Comparison of ENCODE assay signal across 18 mouse cellular contexts in the genomic region with DNA sequence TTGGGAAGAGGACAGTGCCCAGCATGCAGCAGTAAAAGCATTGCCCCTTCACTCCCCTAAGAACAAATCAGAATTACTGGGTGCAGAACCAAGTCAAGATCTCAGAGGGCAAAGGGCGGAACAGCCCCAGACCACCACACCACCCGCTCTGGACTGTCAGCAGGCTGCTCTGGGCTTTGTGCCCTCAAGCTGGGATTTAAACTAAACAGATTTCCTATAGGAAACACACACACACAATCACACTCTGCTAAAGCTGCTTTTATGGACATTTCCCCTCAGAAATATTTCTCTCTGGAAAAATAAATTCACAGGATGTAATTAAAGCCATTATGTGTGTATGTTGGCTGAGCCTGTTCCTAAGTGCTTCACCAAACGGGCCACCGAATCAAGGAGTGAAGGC.
"Had no signal": no experiment of that assay in that cellular context is flagged by ENCODE, and none has a peak within 500 bp of the region (broad histone marks: within the 10 kb centered on the region; RNA-seq: fewer than 3 reads in every experiment).

No protein-coding gene starts in this region.

- ATAC-seq: intestine, embryonic 15.5 days had no signal

- H3K27ac ChIP-seq: intestine, embryonic 15.5 days; kidney, embryonic 15.5 days; lung, embryonic 15.5 days; neural tube, embryonic 12.5 days; neural tube, embryonic 15.5 days; stomach, postnatal 0 days had no signal

- H3K4me3 ChIP-seq: intestine, embryonic 15.5 days; kidney, embryonic 15.5 days; lung, embryonic 15.5 days; neural tube, embryonic 12.5 days; neural tube, embryonic 15.5 days had no signal

- H3K9me3 ChIP-seq: intestine, embryonic 15.5 days; kidney, embryonic 15.5 days; lung, embryonic 15.5 days; neural tube, embryonic 12.5 days; neural tube, embryonic 15.5 days had no signal

- H3K27me3 ChIP-seq: intestine, embryonic 15.5 days; lung, embryonic 15.5 days had no signal

- H3K4me2 ChIP-seq: intestine, embryonic 15.5 days; kidney, embryonic 15.5 days; lung, embryonic 15.5 days; midbrain, embryonic 11.5 days; neural tube, embryonic 12.5 days; neural tube, embryonic 15.5 days had no signal

- DNase-seq: kidney, adult 11 months; kidney, adult 8-10 months; kidney, postnatal 10 days; kidney, postnatal 36 days; layer of hippocampus, postnatal 36 days; left cerebral cortex, postnatal 4 days; midbrain, embryonic 14.5 days; right cerebral cortex, adult 18-20 months; right cerebral cortex, postnatal 14 days; right cerebral cortex, postnatal 4 days; thymus, postnatal 25 days had no signal

- H3K4me1 ChIP-seq: intestine, embryonic 15.5 days; kidney, embryonic 15.5 days; lung, embryonic 15.5 days; neural tube, embryonic 12.5 days; neural tube, embryonic 15.5 days had no signal

- H3K9ac ChIP-seq: intestine, embryonic 15.5 days; kidney, embryonic 15.5 days; lung, embryonic 15.5 days; neural tube, embryonic 12.5 days; neural tube, embryonic 15.5 days had no signal
